Mouse (Mus musculus) thymus, adult 2 months (tissue): ENCODE measurements at regions not wholly inside any gene's neighbourhood (a gene's known extent, or its start where the extent isn't known, plus 50 kb on each side); places are given as distances from the start of the nearest gene placed in this dataset.

Source experiments
- DNase-seq: peaks from one replicate; pipeline ENCODE4 v3.0.0; 2021
- H3K27ac ChIP-seq: fragments of 200-500 bp; 2 replicates; pipeline ENCODE4 v1.5.1; 2012; ENCODE audit warnings: low read length, control low read depth; ENCODE audit not compliant: control insufficient read depth, insufficient read depth
- H3K27me3 ChIP-seq: fragments of 200-500 bp; 2 replicates; pipeline ENCODE4 v1.6.1; 2012; ENCODE audit warnings: mild to moderate bottlenecking, low read length, moderate library complexity, mixed read lengths; ENCODE audit not compliant: control insufficient read depth, insufficient read depth
- H3K36me3 ChIP-seq: fragments of 200-500 bp; 2 replicates; pipeline ENCODE4 v1.6.1; 2012; ENCODE audit warnings: mild to moderate bottlenecking, low read length, moderate library complexity; ENCODE audit not compliant: control insufficient read depth, insufficient read depth
- H3K4me1 ChIP-seq: fragments of 200-500 bp; replicated peaks from 2 replicates; pipeline ENCODE4 v1.6.1; 2012; ENCODE audit warnings: low read length; ENCODE audit not compliant: control insufficient read depth, insufficient read depth
- H3K4me3 ChIP-seq: fragments of 200-500 bp; 2 replicates; pipeline ENCODE4 v1.5.1; 2012; ENCODE audit warnings: mild to moderate bottlenecking, low read length, control low read depth, moderate library complexity; ENCODE audit not compliant: control insufficient read depth, insufficient read depth
- CTCF ChIP-seq: fragments of 200-500 bp; IDR thresholded peaks from 2 replicates; pipeline ENCODE4 v1.5.1; 2012; ENCODE audit warnings: mild to moderate bottlenecking, control low read depth, low read length, moderate library complexity, borderline replicate concordance; ENCODE audit not compliant: control insufficient read depth, poor library complexity, insufficient read depth; ENCODE audit errors: extremely low read depth
- POLR2A ChIP-seq: fragments of 200-500 bp; IDR thresholded peaks from 2 replicates; pipeline ENCODE4 v1.6.1; 2012; ENCODE audit warnings: mild to moderate bottlenecking, low read length, control low read depth, moderate library complexity; ENCODE audit not compliant: control insufficient read depth, poor library complexity, insufficient read depth; ENCODE audit errors: extremely low read depth
- WGBS: fragments of 180-500 bp; shearing (Covaris S2); methylation state at CpG from one replicate; pipeline ENCODE4 v1.1.7; 2018; 5-methylcytosine and 5-hydroxymethylcytosine counted together

DNA sequence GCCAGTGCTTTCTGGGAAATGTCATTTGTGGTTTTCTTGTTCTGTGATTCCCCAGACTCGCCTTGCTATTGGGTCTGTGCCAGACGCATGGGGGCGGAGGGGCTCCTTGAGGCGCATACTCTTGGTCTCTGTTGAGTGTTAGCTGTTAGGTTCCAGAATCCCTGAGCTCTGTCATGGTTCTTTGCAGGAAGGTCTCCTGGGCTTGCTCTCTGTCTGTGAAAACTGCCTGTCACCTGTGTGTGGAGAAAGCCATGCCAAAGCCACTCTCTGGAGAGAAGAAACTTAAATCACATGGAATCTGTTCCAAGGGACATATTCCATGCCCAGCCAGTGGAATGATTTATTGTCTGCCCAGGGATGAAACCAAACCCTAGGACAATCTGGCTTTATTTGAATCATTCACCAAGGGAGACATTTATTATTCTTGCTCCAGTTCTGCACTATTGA lies 134.5 kb upstream of the Ankrd55 start:
- H3K27ac ChIP-seq: no peak overlapping the region
- WGBS: 8% methylated on average over 4 of the region's 4 CpGs
- H3K36me3 ChIP-seq: no peaks in the 10 kb centered on the region
- H3K27me3 ChIP-seq: no peaks in the 10 kb centered on the region
- no peak for DNase-seq
- no peak overlapping the region for H3K4me3 ChIP-seq
- H3K4me1 ChIP-seq: peaks cover 6% of the 10 kb centered on the region
- no peak for TF ChIP-seq CTCF
- no peak for TF ChIP-seq POLR2A

DNA sequence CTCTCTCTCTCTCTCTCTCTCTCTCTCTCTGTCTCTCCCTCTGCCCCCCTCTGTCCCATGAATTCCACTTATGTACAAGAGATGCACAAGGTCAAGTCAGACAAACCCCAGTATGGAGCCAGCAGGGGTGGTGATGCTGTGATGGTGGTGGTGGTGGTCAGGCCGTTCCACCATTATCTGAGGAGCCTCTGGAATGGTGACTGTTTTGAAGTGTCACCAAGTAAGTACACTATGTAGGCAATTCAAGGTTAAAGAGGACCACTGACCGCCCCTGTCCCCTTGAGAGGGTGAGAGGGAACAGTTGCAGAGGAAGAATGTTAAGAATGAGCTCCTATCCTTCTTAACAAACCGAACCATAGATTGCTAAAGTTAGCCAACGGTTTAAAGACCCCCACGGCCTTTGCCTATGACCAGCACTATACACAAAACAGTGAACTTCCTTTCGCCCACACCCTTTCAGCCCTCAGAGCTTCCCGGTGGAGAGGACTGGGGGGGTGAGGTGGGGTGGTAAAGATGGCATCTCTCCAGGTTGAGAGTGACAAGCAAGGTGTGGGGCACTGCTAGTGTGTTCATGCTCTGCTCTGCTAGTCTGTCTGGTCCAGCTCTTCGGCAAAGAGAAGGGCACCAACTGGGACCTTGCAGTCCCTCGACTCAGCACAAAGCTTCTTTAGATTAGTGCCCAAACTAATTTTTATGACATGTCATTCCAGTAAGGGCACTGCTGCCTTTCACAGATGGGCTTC lies 128.7 kb upstream of the Ankrd55 start:
- Histone ChIP-seq H3K27ac (no peak overlapping the region), H3K27me3 (no peaks in the 10 kb centered on the region), H3K4me3 (no peak overlapping the region), H3K36me3 (no peaks in the 10 kb centered on the region), H3K4me1 (no peaks in the 10 kb centered on the region)
- no peak for DNase-seq
- TF ChIP-seq CTCF (no peak), POLR2A (no peak)
- WGBS: 90% methylated on average over 9 of the region's 9 CpGs

DNA sequence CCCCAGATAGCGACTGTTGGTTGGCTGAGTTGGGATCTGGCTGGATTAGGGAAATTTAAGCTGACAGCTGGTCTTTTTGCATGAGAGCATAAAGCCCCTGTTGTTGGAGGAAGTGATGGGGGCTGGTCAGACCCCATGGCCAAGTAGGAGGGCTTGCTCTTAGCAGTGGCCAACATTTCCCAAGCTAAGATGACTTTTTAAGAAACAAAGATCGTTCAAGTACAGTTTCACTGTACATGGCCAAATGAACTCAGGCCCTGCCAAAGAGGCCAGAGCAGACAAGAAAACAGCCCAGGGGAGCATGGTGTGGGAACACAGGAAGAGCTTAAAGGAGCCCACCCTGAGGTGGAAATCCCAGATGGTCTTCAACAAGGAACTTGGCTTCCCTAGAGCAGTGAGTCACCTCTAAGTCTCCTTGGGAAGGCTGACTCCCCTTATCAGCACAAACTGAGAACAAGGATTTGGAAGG lies 128.0 kb upstream of the Ankrd55 start:
- Histone ChIP-seq H3K4me3 (no peak overlapping the region), H3K36me3 (no peaks in the 10 kb centered on the region), H3K27ac (no peak overlapping the region), H3K27me3 (no peaks in the 10 kb centered on the region), H3K4me1 (no peaks in the 10 kb centered on the region)
- 93% methylated on average over 2 of the region's 2 CpGs for WGBS
- TF ChIP-seq CTCF (no peak), POLR2A (no peak)
- no peak for DNase-seq

- Histone ChIP-seq H3K36me3 (no peaks in the 10 kb centered on the region), H3K27me3 (no peaks in the 10 kb centered on the region), H3K4me1 (no peaks in the 10 kb centered on the region), H3K4me3 (no peak overlapping the region), H3K27ac (no peak overlapping the region)
- WGBS: 89% methylated on average over 2 of the region's 2 CpGs
- no peak for DNase-seq
- TF ChIP-seq POLR2A (no peak), CTCF (no peak)
Measured at GRCm38 (mm10) chr13:112160726-112161125, 127.5 kb upstream of the Ankrd55 start.

DNA sequence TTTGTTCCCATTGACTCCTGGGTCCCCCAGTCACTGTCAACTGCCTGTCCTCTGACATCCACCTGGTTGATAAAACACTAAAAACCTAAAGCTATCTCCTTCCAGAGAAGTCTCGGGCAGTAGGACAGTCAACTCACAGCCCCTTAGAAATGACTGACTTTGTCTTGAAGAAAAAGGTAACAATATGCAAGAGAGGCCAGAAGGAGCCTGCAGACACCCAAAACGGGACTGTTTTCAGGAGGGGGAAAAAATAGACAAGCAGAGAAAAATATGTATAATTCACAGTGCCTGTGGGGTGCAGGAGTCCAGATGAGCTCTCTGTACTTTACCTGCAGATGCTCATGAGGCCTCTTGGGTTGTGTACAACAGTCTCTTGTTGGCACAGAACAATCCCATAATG lies 126.4 kb upstream of the Ankrd55 start:
- H3K4me3 ChIP-seq: no peak overlapping the region
- TF ChIP-seq CTCF: no peak
- no peaks in the 10 kb centered on the region for H3K36me3 ChIP-seq
- H3K4me1 ChIP-seq: peaks cover 6% of the 10 kb centered on the region
- no peaks in the 10 kb centered on the region for H3K27me3 ChIP-seq
- no peak overlapping the region for H3K27ac ChIP-seq
- WGBS: 95% methylated on average over 2 of the region's 2 CpGs
- no peak for DNase-seq

GRCm38 (mm10) chr13:112165921-112166320 lies 122.3 kb upstream of the Ankrd55 start:
- H3K4me3 ChIP-seq: no peak overlapping the region
- peaks cover 8% of the 10 kb centered on the region for H3K4me1 ChIP-seq

More at GRCm38 (mm10) chr13:112165921-112166320, 122.3 kb upstream of the Ankrd55 start:
- Histone ChIP-seq H3K36me3 (no peaks in the 10 kb centered on the region), H3K27me3 (no peaks in the 10 kb centered on the region), H3K27ac (no peak overlapping the region)
- TF ChIP-seq CTCF (no peak), POLR2A (no peak)
- 64% methylated on average over 2 of the region's 2 CpGs for WGBS
- DNase-seq: no peak
